Mouse (Mus musculus): ENCODE measurements around the gene Dnase1l2.

DNA sequence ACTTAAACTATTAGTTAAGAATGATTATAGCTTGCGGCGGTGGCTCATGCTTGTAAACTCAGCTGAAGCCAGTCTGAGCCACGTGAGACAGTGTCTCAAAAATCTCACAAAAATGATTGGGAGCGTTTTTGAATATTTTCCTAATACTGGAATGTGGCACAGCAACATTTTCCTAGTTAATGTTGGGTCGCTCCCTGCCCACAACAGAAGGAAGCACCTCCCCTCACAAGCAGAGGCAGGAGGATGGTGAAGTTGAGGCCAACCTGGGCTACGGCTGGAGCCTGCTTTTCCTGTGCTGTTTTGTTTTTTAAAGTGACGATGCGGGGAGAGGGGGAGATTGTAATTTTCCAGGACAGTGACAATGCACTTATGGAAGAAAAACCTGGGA, 15.7 kb downstream of the Dnase1l2 start:
- TF ChIP-seq TAL1 (IDR thresholded peaks at IDR 0.05; ENCODE audit: low read length) (no peak), GATA1 (IDR thresholded peaks at IDR 0.05; ENCODE audit: low read length) (no peak)
